Mouse (Mus musculus) neutrophil, adult 59 days (primary cell): Measurements from ENCODE around the gene Zfp986. TPM values are rescaled to one million over a fixed set of nuclear protein-coding genes. Genes with fewer than 3 reads are reported as not detected.

Experiments used
- total RNA-seq, 2 experiments: library from RNA; stranded (reverse); gene quantifications; 1 replicate in 1 of 2; 2 replicates in 1 of 2; pipeline ENCODE4 v1.2.4; 2023

Gene Zfp986
- not detected for total RNA-seq

GRCm38 (mm10) chr4:145868494-145868893, at the start of gene Zfp986:
TSS of gene Zfp986 (plus strand) at chr4:145868794.

Other genes starting within 250 kb of the Zfp986 start
- under 1 TPM in 1 of 2 experiments, not detected in 1; 0.09 TPM for gene Zfp980, start 198.1 kb upstream of the Zfp986 start, total RNA-seq
- under 1 TPM; 0.36 to 0.37 TPM for gene Zfp987, start 228.5 kb downstream of the Zfp986 start, total RNA-seq